Mouse (Mus musculus) heart, embryonic 12.5 days (tissue): ENCODE results near the gene Scamp4. TPM values are rescaled to one million over a fixed set of nuclear protein-coding genes. Genes with fewer than 3 reads are reported as not detected.
"Not testable (repeated sequence)": the region's sequence is repeated elsewhere in the genome, so short reads cannot be mapped to it uniquely, and the experiment has no call there.

ENCODE experiments used
- ATAC-seq: fragments of 200-750 bp; cut with Nextera tagmentation; 2 replicates; pipeline ENCODE4 v1.8.0; 2017; ENCODE audit warnings: moderate TSS enrichment, moderate library complexity; ENCODE audit not compliant: insufficient number of reproducible peaks, low FRiP score
- H3K27ac ChIP-seq: fragments of 300-500 bp; sonication (generic); 2 replicates; pipeline ENCODE4 v1.5.1; 2016; ENCODE audit warnings: mild to moderate bottlenecking, moderate library complexity; ENCODE audit not compliant: poor library complexity, severe bottlenecking
- H3K27me3 ChIP-seq: fragments of 300-500 bp; sonication (generic); replicated peaks from 2 replicates; pipeline ENCODE4 v1.6.1; 2016; ENCODE audit warnings: mild to moderate bottlenecking, moderate library complexity
- H3K36me3 ChIP-seq: fragments of 300-500 bp; sonication (generic); 2 replicates; pipeline ENCODE4 v1.6.1; 2016; ENCODE audit warnings: mild to moderate bottlenecking, moderate library complexity
- H3K4me1 ChIP-seq: fragments of 300-500 bp; sonication (generic); replicated peaks from 2 replicates; pipeline ENCODE4 v1.6.1; 2016; ENCODE audit warnings: mild to moderate bottlenecking
- H3K4me2 ChIP-seq: fragments of 300-500 bp; sonication (generic); 2 replicates; pipeline ENCODE4 v1.6.1; 2016; ENCODE audit warnings: mild to moderate bottlenecking, moderate library complexity
- H3K4me3 ChIP-seq: fragments of 300-500 bp; sonication (generic); 2 replicates; pipeline ENCODE4 v1.5.1; 2016; ENCODE audit warnings: mild to moderate bottlenecking
- H3K9ac ChIP-seq: fragments of 300-500 bp; sonication (generic); 2 replicates; pipeline ENCODE4 v1.6.1; 2016; ENCODE audit warnings: mild to moderate bottlenecking, moderate library complexity
- H3K9me3 ChIP-seq: fragments of 300-500 bp; sonication (generic); replicated peaks from 2 replicates; pipeline ENCODE4 v1.6.1; 2016; ENCODE audit warnings: mild to moderate bottlenecking, moderate library complexity
- WGBS: fragments of 180-500 bp; shearing (Covaris S2); methylation state at CpG from one replicate; pipeline ENCODE4 v1.1.7; 2016; 5-methylcytosine and 5-hydroxymethylcytosine counted together
- polyA plus RNA-seq: library from polyadenylated mRNA; unstranded; fragments of >200 nt; fragmentation: Nextera tagmentation; extraction: Ambion mirVana; gene quantifications from 2 replicates; pipeline ENCODE4 v1.2.1, GENCODE M21; 2016

Gene Scamp4
- polyA plus RNA-seq, 1 experiment from 2014 or later = 70.0 TPM

GRCm38 (mm10) chr10:80623457-80624191 is 21.0 kb downstream of the Scamp4 start:
- peak overlapping the region; percentile 91 for H3K4me3 ChIP-seq
- no peaks in the 10 kb centered on the region for H3K36me3 ChIP-seq
- H3K27me3 ChIP-seq = no peaks in the 10 kb centered on the region
- peak overlapping the region; percentile 87 for H3K4me2 ChIP-seq
- ATAC-seq = no peak
- H3K9ac ChIP-seq = peak overlapping the region; percentile 92
- H3K9me3 ChIP-seq = no peaks in the 10 kb centered on the region
- 16% methylated on average over 15 of the region's 15 CpGs for WGBS
- peaks cover 61% of the 10 kb centered on the region for H3K4me1 ChIP-seq
- peak overlapping the region; percentile 86 for H3K27ac ChIP-seq

- Histone ChIP-seq H3K27me3 (no peaks in the 10 kb centered on the region), H3K9ac (peak overlapping the region; percentile 13; the same call in 1 of the 2 replicates), H3K27ac (no peak overlapping the region), H3K36me3 (peaks cover 6% of the 10 kb centered on the region; the same call in 1 of the 2 replicates), H3K4me1 (peaks cover 76% of the 10 kb centered on the region), H3K4me2 (no peak overlapping the region), H3K9me3 (no peaks in the 10 kb centered on the region), H3K4me3 (no peak overlapping the region)
- ATAC-seq = no peak
- 89% methylated on average over 4 of the region's 4 CpGs for WGBS
Measured at GRCm38 (mm10) chr10:80625764-80626163, 23.1 kb downstream of the Scamp4 start.

- no peaks in the 10 kb centered on the region for H3K9me3 ChIP-seq
- peak overlapping the region; percentile 31 for H3K4me2 ChIP-seq
- H3K27ac ChIP-seq = peak overlapping the region; percentile 39; the same call in 1 of the 2 replicates
- peaks cover 21% of the 10 kb centered on the region for H3K36me3 ChIP-seq
- no peak overlapping the region for H3K4me3 ChIP-seq
- no peaks in the 10 kb centered on the region for H3K27me3 ChIP-seq
- peaks cover 71% of the 10 kb centered on the region for H3K4me1 ChIP-seq
- ATAC-seq = peak; percentile 44
- WGBS = 37% methylated on average over 2 of the region's 2 CpGs
- H3K9ac ChIP-seq = peak overlapping the region; percentile 33
Measured at GRCm38 (mm10) chr10:80627685-80628084, 25.0 kb downstream of the Scamp4 start.

GRCm38 (mm10) chr10:80628925-80629324 is 26.3 kb downstream of the Scamp4 start:
- Histone ChIP-seq H3K27ac (0 out of 2 replicates have a peak overlapping the region, but pooled peaks have one; percentile 19), H3K36me3 (peaks cover 26% of the 10 kb centered on the region)
- ATAC-seq = no peak

GRCm38 (mm10) chr10:80635345-80635744 is 32.7 kb downstream of the Scamp4 start:
- no peak overlapping the region for H3K4me3 ChIP-seq
- peaks cover 6% of the 10 kb centered on the region for H3K4me1 ChIP-seq
- no peak overlapping the region for H3K4me2 ChIP-seq
- no peak overlapping the region for H3K27ac ChIP-seq
- no peaks in the 10 kb centered on the region for H3K9me3 ChIP-seq
- ATAC-seq = no peak
- no peaks in the 10 kb centered on the region for H3K27me3 ChIP-seq
- WGBS = 82% methylated on average over 6 of the region's 6 CpGs
- H3K36me3 ChIP-seq = peaks cover 87% of the 10 kb centered on the region
- no peak overlapping the region for H3K9ac ChIP-seq

More at GRCm38 (mm10) chr10:80628925-80629324, 26.3 kb downstream of the Scamp4 start:
- peaks cover 66% of the 10 kb centered on the region for H3K4me1 ChIP-seq
- no peak overlapping the region for H3K4me3 ChIP-seq
- no peaks in the 10 kb centered on the region for H3K9me3 ChIP-seq
- H3K9ac ChIP-seq = peak overlapping the region; percentile 37; the same call in 1 of the 2 replicates
- no peak overlapping the region for H3K4me2 ChIP-seq
- 77% methylated on average over 9 of the region's 9 CpGs for WGBS
- H3K27me3 ChIP-seq = no peaks in the 10 kb centered on the region

GRCm38 (mm10) chr10:80646936-80647335 is 44.3 kb downstream of the Scamp4 start:
- no peaks in the 10 kb centered on the region for H3K9me3 ChIP-seq
- H3K27ac ChIP-seq = no peak overlapping the region
- H3K9ac ChIP-seq = no peak overlapping the region
- H3K4me1 ChIP-seq = peaks cover 6% of the 10 kb centered on the region
- H3K4me2 ChIP-seq = no peak overlapping the region
- 88% methylated on average over 10 of the region's 10 CpGs for WGBS
- H3K4me3 ChIP-seq = no peak overlapping the region
- peaks cover 79% of the 10 kb centered on the region for H3K36me3 ChIP-seq
- ATAC-seq = no peak
- H3K27me3 ChIP-seq = no peaks in the 10 kb centered on the region

GRCm38 (mm10) chr10:80649910-80650309 is 47.2 kb downstream of the Scamp4 start:
- H3K9ac ChIP-seq, ATAC-seq: not testable (repeated sequence)

GRCm38 (mm10) chr10:80650392-80650791 is 47.7 kb downstream of the Scamp4 start:
- H3K9me3 ChIP-seq = no peaks in the 10 kb centered on the region
- H3K36me3 ChIP-seq = peaks cover 48% of the 10 kb centered on the region
- no peak for ATAC-seq
- WGBS = 79% methylated on average over 10 of the region's 10 CpGs
- H3K9ac ChIP-seq = no peak overlapping the region
- no peak overlapping the region for H3K27ac ChIP-seq
- H3K4me2 ChIP-seq = no peak overlapping the region
- H3K4me3 ChIP-seq = no peak overlapping the region
- H3K27me3 ChIP-seq = no peaks in the 10 kb centered on the region
- peaks cover 29% of the 10 kb centered on the region for H3K4me1 ChIP-seq

More at GRCm38 (mm10) chr10:80649910-80650309, 47.2 kb downstream of the Scamp4 start:
- WGBS = 79% methylated on average over 6 of the region's 6 CpGs
- H3K4me3 ChIP-seq, H3K27ac ChIP-seq, H3K27me3 ChIP-seq, H3K4me2 ChIP-seq, H3K9me3 ChIP-seq: not testable (repeated sequence)
- peaks cover 24% of the 10 kb centered on the region for H3K4me1 ChIP-seq
- H3K36me3 ChIP-seq = peaks cover 53% of the 10 kb centered on the region

GRCm38 (mm10) chr10:80653156-80653720 is 50.6 kb downstream of the Scamp4 start:
- no peak overlapping the region for H3K9ac ChIP-seq
- no peak overlapping the region for H3K27ac ChIP-seq
- no peaks in the 10 kb centered on the region for H3K9me3 ChIP-seq
- H3K27me3 ChIP-seq = no peaks in the 10 kb centered on the region
- no peak for ATAC-seq
- peaks cover 40% of the 10 kb centered on the region for H3K4me1 ChIP-seq
- peaks cover 20% of the 10 kb centered on the region for H3K36me3 ChIP-seq
- WGBS = 83% methylated on average over 6 of the region's 6 CpGs
- H3K4me2 ChIP-seq = no peak overlapping the region
- no peak overlapping the region for H3K4me3 ChIP-seq

GRCm38 (mm10) chr10:80654866-80655265 is 52.2 kb downstream of the Scamp4 start:
- no peaks in the 10 kb centered on the region for H3K9me3 ChIP-seq
- peak overlapping the region; percentile 99; the same call in 1 of the 2 replicates for H3K9ac ChIP-seq
- peak overlapping the region; percentile 95; the same call in 1 of the 2 replicates for H3K4me2 ChIP-seq
- no peak for ATAC-seq
- no peaks in the 10 kb centered on the region for H3K27me3 ChIP-seq
- H3K4me3 ChIP-seq = peak overlapping the region; percentile 92; the same call in 1 of the 2 replicates
- peaks cover 13% of the 10 kb centered on the region for H3K36me3 ChIP-seq
- 89% methylated on average over 6 of the region's 6 CpGs for WGBS
- H3K4me1 ChIP-seq = peaks cover 43% of the 10 kb centered on the region
- no peak overlapping the region for H3K27ac ChIP-seq

- H3K27ac ChIP-seq = peak overlapping the region; percentile 69
- no peaks in the 10 kb centered on the region for H3K9me3 ChIP-seq
- peak overlapping the region; percentile 99 for H3K9ac ChIP-seq
- no peaks in the 10 kb centered on the region for H3K27me3 ChIP-seq
- H3K4me2 ChIP-seq = peak overlapping the region; percentile 95
- H3K36me3 ChIP-seq = peaks cover 9% of the 10 kb centered on the region
- ATAC-seq = peak; percentile 29; the same call in 1 of the 2 replicates
- peak overlapping the region; percentile 92 for H3K4me3 ChIP-seq
- WGBS = 5% methylated on average over 12 of the region's 12 CpGs
- H3K4me1 ChIP-seq = peaks cover 39% of the 10 kb centered on the region
Measured at GRCm38 (mm10) chr10:80655406-80656129, 52.9 kb downstream of the Scamp4 start.
